ENCODE assay signal across 10 mouse cellular contexts in genomic region chr12:110431805-110432204, GRCm38 (mm10). TPM values are rescaled to one million over a fixed set of nuclear protein-coding genes. Genes with fewer than 3 reads are reported as not detected.
A peak's percentile ranks its signal among the peaks of the same experiment; 100 is the strongest.
DNase-seq lines count a peak whose midpoint lies in the region; ATAC-seq and TF ChIP-seq lines count a peak whose summit lies in the region.
"Had no signal": no experiment of that assay in that cellular context is flagged by ENCODE, and none has a peak within 500 bp of the region (broad histone marks: within the 10 kb centered on the region; RNA-seq: fewer than 3 reads in every experiment).

No protein-coding gene starts in this region.

- 40% methylated on average over 7 of the region's 7 CpGs for WGBS in liver, adult 2 months
- WGBS in cerebellum, adult 2 months: 3% methylated on average over 7 of the region's 7 CpGs

- H3K79me2 ChIP-seq in liver, adult 2 months (ENCODE audit: control insufficient read depth, insufficient read depth, low read length): no peaks in the 10 kb centered on the region

- no peak for TF ChIP-seq CTCF in liver, adult 2 months (IDR thresholded peaks at IDR 0.05; ENCODE audit: low read depth, low read length)
- TF ChIP-seq CTCF in cerebellum, adult 2 months (IDR thresholded peaks at IDR 0.05; ENCODE audit: borderline replicate concordance, insufficient read depth, low read depth, low read length): no peak

- no peak overlapping the region for H3K27ac ChIP-seq in liver, adult 2 months (replicated peaks; ENCODE audit: insufficient read depth, low read depth, low read length)
- peak overlapping the region; percentile 55; the same call in 1 of the 2 replicates for H3K27ac ChIP-seq in cerebellum, adult 2 months (ENCODE audit: insufficient read depth, low read length)
- H3K27ac ChIP-seq: kidney, postnatal 0 days had no signal

- H3K9ac ChIP-seq in liver, adult 2 months (ENCODE audit: low read depth, low read length): no peak overlapping the region

- no peak overlapping the region for H3K4me3 ChIP-seq in liver, adult 2 months (ENCODE audit: insufficient read depth, low read depth, low read length)
- no peak overlapping the region for H3K4me3 ChIP-seq in cerebellum, adult 2 months (replicated peaks; ENCODE audit: insufficient read depth, low read depth, low read length)

- H3K27me3 ChIP-seq in liver, adult 2 months (ENCODE audit: control insufficient read depth, insufficient read depth, low read length): no peaks in the 10 kb centered on the region
- no peaks in the 10 kb centered on the region for H3K27me3 ChIP-seq in cerebellum, adult 2 months (ENCODE audit: control insufficient read depth, insufficient read depth, low read length)

- H3K4me1 ChIP-seq in liver, adult 2 months (ENCODE audit: control insufficient read depth, insufficient read depth, low read length): no peaks in the 10 kb centered on the region
- peaks cover 24% of the 10 kb centered on the region for H3K4me1 ChIP-seq in cerebellum, adult 2 months (ENCODE audit: control insufficient read depth, insufficient read depth, low read length)

- ATAC-seq in CD4-positive, CD25-positive, alpha-beta regulatory T cell, adult 4 months: no peak

- no peaks in the 10 kb centered on the region for H3K36me3 ChIP-seq in liver, adult 2 months (ENCODE audit: control insufficient read depth, insufficient read depth, low read length)

- no peak for TF ChIP-seq POLR2A in liver, adult 2 months (IDR thresholded peaks at IDR 0.05; ENCODE audit: extremely low read depth, insufficient read depth, low read length)
- TF ChIP-seq POLR2A in cerebellum, adult 2 months (IDR thresholded peaks at IDR 0.05; ENCODE audit: borderline replicate concordance, insufficient read depth, low read length): no peak

- DNase-seq in adrenal gland, adult 2 months: peak; percentile 54
- no peak for DNase-seq in adrenal gland, adult 8-10 months
- DNase-seq in liver, adult 2 months (ENCODE audit: extremely low read depth, low read depth, low spot score): peak; percentile 50
- DNase-seq in liver: no peak
- DNase-seq in cerebellum, adult 2 months: peak; percentile 88 to 94
- peak; percentile 68 to 83 for DNase-seq in lung, adult 18-20 months
- no peak for DNase-seq in layer of hippocampus, adult 9-11 months
- DNase-seq: right cerebral cortex, postnatal 14 days had no signal

RNA-seq across cellular contexts. Expression of gene Ppp2r5c, which starts 15.1 kb away (rescaled TPM):
- total RNA-seq in adrenal gland, adult 2 months (2021): 100 to 1,000 TPM; 112 to 118 TPM
- polyA plus RNA-seq in adrenal gland, adult 2 months (2012; rRNA removed): 12.8 and 14.8 TPM in 2 replicates
- 100 to 1,000 TPM; 106 to 141 (median 127) TPM for total RNA-seq in adrenal gland, adult 8-10 months (2022)
- 28.3 and 29.4 TPM in 2 replicates for total RNA-seq in liver, adult 2 months (2014; rRNA removed)
- 12.5 and 15.2 TPM in 2 replicates for polyA plus RNA-seq in liver, adult 2 months (2012; rRNA removed)
- polyA plus RNA-seq in cerebellum, adult 2 months (2012; rRNA removed): 117 and 136 TPM in 2 replicates
- polyA plus RNA-seq in CD4-positive, CD25-positive, alpha-beta regulatory T cell, adult 4 months (2017; shearing (Covaris generic)): 100 to 1,000 TPM; 490 to 635 TPM

Comparison
In these comparisons a context has a peak if more than half of its experiments do, and no peak if none do; other contexts are left out.
1. DNase-seq: peak in adrenal gland, adult 2 months (single experiment), liver, adult 2 months (single experiment), cerebellum, adult 2 months (2 of 2) and lung, adult 18-20 months (2 of 2); none in adrenal gland, adult 8-10 months (single experiment), liver (single experiment) and layer of hippocampus, adult 9-11 months (single experiment).